Mouse (Mus musculus) kidney, adult 8-10 months (tissue): Measurements from ENCODE around the gene Ccdc113.

Experiments used
- DNase-seq, 2 experiments: peaks; one replicate each; pipeline ENCODE4 v3.0.0; 2022

Ccdc113 gene

DNA sequence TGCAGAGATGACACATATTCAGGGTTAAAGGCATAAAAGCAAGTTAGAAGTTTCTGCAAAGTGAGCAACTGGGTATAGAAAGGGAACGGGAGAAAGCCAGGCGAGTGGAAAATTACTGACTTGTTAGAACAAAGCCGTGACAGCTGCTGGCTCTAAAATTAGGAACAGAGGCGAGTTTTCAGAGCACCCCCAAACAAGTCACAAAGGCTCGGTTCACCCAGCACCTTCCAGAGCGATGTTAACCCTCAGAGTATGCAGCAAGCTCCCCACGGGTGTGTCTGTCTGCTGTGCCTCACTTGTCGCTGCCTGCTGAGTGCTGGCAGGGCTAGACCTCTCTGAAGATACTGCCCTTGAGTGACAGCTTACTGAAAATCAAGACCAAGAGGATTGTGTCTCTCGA, 73.3 kb downstream of the Ccdc113 start:
- no peak for DNase-seq
